Mouse (Mus musculus) limb, embryonic 12.5 days (tissue): ENCODE results near the gene Slc7a8. TPM values are rescaled to one million over a fixed set of nuclear protein-coding genes. Genes with fewer than 3 reads are reported as not detected.

Experiments used
- ATAC-seq: fragments of 200-750 bp; cut with Nextera tagmentation; 2 replicates; pipeline ENCODE4 v1.8.0; 2017; ENCODE audit warnings: low read depth, moderate TSS enrichment; ENCODE audit not compliant: insufficient number of reproducible peaks, insufficient read depth, low FRiP score, low TSS enrichment
- H3K27ac ChIP-seq: fragments of 300-500 bp; sonication (generic); 2 replicates; pipeline ENCODE4 v1.5.1; 2016; ENCODE audit warnings: mild to moderate bottlenecking, moderate library complexity
- H3K27me3 ChIP-seq: fragments of 300-500 bp; sonication (generic); 2 replicates; pipeline ENCODE4 v1.6.1; 2016; ENCODE audit warnings: mild to moderate bottlenecking, moderate library complexity
- H3K36me3 ChIP-seq: fragments of 300-500 bp; sonication (generic); 2 replicates; pipeline ENCODE4 v1.6.1; 2016; ENCODE audit warnings: mild to moderate bottlenecking, moderate library complexity
- H3K4me1 ChIP-seq: fragments of 300-500 bp; sonication (generic); replicated peaks from 2 replicates; pipeline ENCODE4 v1.6.1; 2016
- H3K4me2 ChIP-seq: fragments of 300-500 bp; sonication (generic); 2 replicates; pipeline ENCODE4 v1.6.1; 2016; ENCODE audit warnings: mild to moderate bottlenecking, moderate library complexity
- H3K4me3 ChIP-seq: fragments of 300-500 bp; sonication (generic); replicated peaks from 2 replicates; pipeline ENCODE4 v1.5.1; 2016; ENCODE audit warnings: mild to moderate bottlenecking
- H3K9ac ChIP-seq: fragments of 300-500 bp; sonication (generic); replicated peaks from 2 replicates; pipeline ENCODE4 v1.6.1; 2016; ENCODE audit warnings: mild to moderate bottlenecking, moderate library complexity
- H3K9me3 ChIP-seq: fragments of 300-500 bp; sonication (generic); 2 replicates; pipeline ENCODE4 v1.6.1; 2016; ENCODE audit warnings: mild to moderate bottlenecking, moderate library complexity
- WGBS: fragments of 180-500 bp; shearing (Covaris S2); methylation state at CpG from one replicate; pipeline ENCODE4 v1.1.7; 2016; 5-methylcytosine and 5-hydroxymethylcytosine counted together
- polyA plus RNA-seq: library from polyadenylated mRNA; unstranded; fragments of >200 nt; fragmentation: Nextera tagmentation; extraction: Ambion mirVana; gene quantifications from 2 replicates; pipeline ENCODE4 v1.2.1, GENCODE M21; 2016

The Slc7a8 gene
- polyA plus RNA-seq, 1 experiment from 2014 or later = 0.56 TPM

DNA sequence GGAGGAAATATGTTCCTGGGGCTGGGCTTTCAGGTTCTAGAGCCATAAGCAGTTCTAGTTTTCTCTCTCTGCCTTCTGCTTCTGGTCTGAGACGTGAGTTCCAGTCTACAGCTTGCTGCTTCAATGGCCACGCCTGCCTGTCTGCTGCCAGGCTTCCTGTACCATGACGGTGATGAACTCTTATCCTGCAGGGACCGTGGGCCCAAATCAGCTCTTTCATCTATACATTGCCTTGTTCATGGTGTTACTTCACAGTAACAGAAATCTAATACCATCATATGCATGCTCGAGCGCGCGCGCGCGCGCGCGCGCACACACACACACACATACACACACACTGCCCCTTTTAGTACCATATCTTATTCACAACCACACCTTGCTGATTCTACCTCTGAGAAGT, 15.0 kb upstream of the Slc7a8 start:
- H3K4me2 ChIP-seq = no peak overlapping the region
- no peaks in the 10 kb centered on the region for H3K9me3 ChIP-seq
- H3K36me3 ChIP-seq = no peaks in the 10 kb centered on the region
- H3K27me3 ChIP-seq = peaks cover 4% of the 10 kb centered on the region; the same call in 1 of the 2 replicates
- H3K9ac ChIP-seq = no peak overlapping the region
- ATAC-seq = no peak
- WGBS = 91% methylated on average over 15 of the region's 15 CpGs
- H3K4me3 ChIP-seq = no peak overlapping the region
- no peak overlapping the region for H3K27ac ChIP-seq
- no peaks in the 10 kb centered on the region for H3K4me1 ChIP-seq

DNA sequence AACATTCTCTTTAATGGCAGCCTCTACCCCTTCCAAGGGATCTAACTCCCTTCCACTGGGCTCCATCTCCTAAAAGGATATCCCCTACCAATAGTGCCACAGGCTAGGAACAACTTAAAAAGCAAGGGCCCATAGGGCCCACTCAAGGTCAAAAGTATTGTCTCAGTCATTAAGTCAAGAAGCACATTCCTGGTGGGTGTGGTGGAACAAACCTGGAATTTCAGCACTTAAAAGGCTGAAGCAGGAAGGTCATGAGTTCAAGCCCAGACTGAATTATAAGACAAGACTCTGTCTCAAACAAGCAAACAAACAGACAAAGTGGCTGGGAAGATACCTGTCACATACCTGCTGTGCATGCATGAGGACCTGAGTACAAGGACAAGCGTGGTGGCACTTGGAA, 14.2 kb upstream of the Slc7a8 start:
- no peaks in the 10 kb centered on the region for H3K4me1 ChIP-seq
- no peak overlapping the region for H3K27ac ChIP-seq
- no peak for ATAC-seq
- H3K36me3 ChIP-seq = no peaks in the 10 kb centered on the region
- H3K9ac ChIP-seq = no peak overlapping the region
- no peak overlapping the region for H3K4me3 ChIP-seq
- H3K27me3 ChIP-seq = peaks cover 4% of the 10 kb centered on the region; the same call in 1 of the 2 replicates
- H3K9me3 ChIP-seq = no peaks in the 10 kb centered on the region
- no peak overlapping the region for H3K4me2 ChIP-seq
- 75% methylated on average over 1 of the region's 1 CpGs for WGBS

DNA sequence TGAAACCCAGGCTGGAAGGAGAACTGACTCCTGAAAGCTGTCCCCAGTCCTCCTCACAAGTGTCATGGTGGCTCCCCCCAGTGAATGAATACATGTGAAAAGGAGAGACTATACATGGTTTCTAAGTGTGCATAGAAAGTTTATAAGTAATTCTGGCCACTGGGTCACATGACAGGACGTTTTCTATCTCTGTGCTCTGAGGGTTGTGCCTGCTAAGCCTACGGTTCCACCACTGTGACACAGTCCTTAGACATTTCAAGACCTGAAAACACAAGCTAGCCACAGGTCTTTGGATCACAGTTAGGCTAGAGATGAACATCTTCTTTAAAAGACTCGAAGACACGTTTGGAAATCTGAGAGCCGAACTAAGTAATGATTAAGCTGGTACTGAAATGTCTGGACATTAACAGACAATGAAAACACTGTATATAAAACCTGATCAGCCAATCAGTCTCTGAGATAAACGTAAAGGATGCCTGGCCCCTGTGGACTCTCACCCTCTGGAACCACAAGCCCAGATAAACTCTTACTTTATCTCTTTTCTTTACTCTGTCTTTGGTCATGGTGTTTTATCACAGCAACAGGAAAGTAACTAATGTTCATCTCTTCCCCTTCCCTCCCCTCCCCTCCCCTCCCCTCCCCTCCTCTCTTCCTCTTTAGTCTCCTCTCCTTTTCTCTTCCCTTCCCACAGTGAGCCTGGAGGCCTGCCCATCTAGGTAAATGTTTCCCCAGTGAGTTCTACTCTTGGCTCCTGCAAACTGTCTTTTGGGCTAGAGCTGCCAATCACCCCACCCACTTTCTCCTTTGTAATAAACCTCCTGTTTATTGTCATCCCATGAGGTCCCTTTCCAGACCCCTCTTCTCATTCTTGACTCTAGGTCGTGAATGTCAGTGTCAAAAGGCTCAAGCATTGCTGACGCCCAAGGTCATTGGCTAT, 12.4 kb upstream of the Slc7a8 start:
- Histone ChIP-seq H3K4me1 (no peaks in the 10 kb centered on the region), H3K27ac (no peak overlapping the region), H3K36me3 (no peaks in the 10 kb centered on the region), H3K27me3 (no peaks in the 10 kb centered on the region; the same call in 1 of the 2 replicates), H3K9me3 (no peaks in the 10 kb centered on the region), H3K4me3 (no peak overlapping the region), H3K4me2 (no peak overlapping the region), H3K9ac (no peak overlapping the region)
- no peak for ATAC-seq
- 79% methylated on average over 8 of the region's 8 CpGs for WGBS

DNA sequence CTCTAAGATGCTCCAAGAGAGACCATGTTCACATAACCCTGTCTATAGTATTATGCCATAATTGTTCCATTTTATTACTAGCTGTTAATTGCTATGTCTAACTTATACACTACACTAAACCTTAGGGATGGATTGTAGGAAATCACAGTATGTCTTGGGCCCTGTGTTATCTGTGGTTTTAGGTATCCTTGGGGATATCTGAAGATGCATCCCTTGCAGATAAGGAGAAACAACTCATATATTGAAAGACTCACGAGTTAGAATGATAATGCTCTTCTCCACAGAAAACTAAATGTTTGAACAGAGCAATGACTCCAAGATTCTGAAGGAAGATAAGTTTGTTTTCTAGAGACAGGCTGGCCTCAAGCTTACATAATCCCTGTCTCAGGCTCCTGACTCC, 11.6 kb upstream of the Slc7a8 start:
- 73% methylated on average over 1 of the region's 1 CpGs for WGBS
- no peaks in the 10 kb centered on the region for H3K4me1 ChIP-seq
- no peak overlapping the region for H3K4me2 ChIP-seq

DNA sequence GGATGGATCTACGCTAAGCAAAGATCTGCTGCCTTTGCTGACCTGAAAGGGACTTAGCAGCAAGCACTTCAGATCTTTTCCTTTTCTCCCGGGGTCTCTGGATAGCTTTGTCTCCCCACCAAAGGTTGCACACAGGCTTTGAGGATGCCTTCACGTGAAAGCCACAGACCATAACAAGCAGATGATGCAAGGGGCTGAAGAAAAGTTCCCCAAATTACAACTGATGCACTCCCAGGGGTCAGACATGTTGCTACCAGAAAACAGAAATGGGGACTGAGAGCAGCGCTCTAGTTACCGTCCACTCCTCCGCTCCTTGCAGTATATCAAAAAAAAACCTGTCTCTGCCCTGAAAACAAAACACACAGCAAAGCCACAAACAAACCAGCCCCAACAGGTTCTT, 10.4 kb upstream of the Slc7a8 start:
- ATAC-seq = no peak
- H3K27ac ChIP-seq = no peak overlapping the region
- 73% methylated on average over 6 of the region's 6 CpGs for WGBS

More for the DNA sequence above, 11.6 kb upstream of the Slc7a8 start:
- no peak for ATAC-seq
- Histone ChIP-seq H3K9me3 (no peaks in the 10 kb centered on the region), H3K27ac (no peak overlapping the region), H3K36me3 (no peaks in the 10 kb centered on the region), H3K9ac (no peak overlapping the region), H3K4me3 (no peak overlapping the region), H3K27me3 (no peaks in the 10 kb centered on the region; the same call in 1 of the 2 replicates)

DNA sequence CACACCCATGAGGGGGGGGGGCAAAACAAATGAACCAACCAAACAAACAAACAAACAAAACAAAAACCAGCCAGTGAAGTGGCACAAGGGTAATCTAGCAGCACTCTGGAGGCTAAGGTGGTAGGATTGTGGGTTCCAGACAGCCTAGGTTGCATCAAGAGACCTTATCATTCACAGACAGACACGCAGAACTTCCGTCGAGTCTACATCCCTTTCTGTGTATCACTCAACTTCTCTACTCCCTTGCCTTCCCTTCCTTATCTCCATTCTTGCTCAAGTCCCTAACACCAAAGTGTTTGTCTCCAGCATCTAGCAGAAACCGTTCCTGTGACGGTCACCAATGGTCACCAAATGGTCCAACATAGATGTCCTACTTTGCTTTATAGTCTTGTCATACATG, 6.5 kb upstream of the Slc7a8 start:
- no peak overlapping the region for H3K4me3 ChIP-seq
- H3K27ac ChIP-seq = no peak overlapping the region
- peaks cover 2% of the 10 kb centered on the region; the same call in 1 of the 2 replicates for H3K27me3 ChIP-seq
- H3K4me1 ChIP-seq = no peaks in the 10 kb centered on the region
- no peaks in the 10 kb centered on the region for H3K9me3 ChIP-seq
- WGBS = 95% methylated on average over 5 of the region's 5 CpGs
- no peak overlapping the region for H3K9ac ChIP-seq
- no peak for ATAC-seq
- H3K36me3 ChIP-seq = no peaks in the 10 kb centered on the region
- H3K4me2 ChIP-seq = no peak overlapping the region

More for the DNA sequence above, 10.4 kb upstream of the Slc7a8 start:
- Histone ChIP-seq H3K4me2 (no peak overlapping the region), H3K4me3 (no peak overlapping the region), H3K36me3 (no peaks in the 10 kb centered on the region), H3K27me3 (no peaks in the 10 kb centered on the region; the same call in 1 of the 2 replicates), H3K4me1 (no peaks in the 10 kb centered on the region), H3K9ac (no peak overlapping the region), H3K9me3 (no peaks in the 10 kb centered on the region)

DNA sequence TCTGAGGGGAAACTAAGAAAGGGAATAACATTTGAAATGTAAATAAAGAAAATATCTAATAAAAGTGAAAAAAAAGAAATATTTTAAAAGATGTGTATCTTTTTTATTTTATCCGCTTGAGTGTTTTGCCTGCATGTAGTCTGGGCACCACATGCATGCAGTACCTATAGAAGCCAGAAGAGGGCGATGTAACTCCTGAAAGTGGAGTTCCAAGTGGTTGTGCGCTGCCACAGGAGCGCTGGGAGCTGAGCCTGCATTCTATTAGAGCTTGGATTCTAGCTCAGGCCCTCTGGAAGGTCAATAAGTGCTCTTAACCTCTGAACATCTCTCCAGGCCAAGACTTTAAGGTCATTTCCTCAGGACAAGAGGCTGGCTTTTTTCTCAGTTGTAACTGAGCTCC, 5.5 kb upstream of the Slc7a8 start:
- Histone ChIP-seq H3K27me3 (peaks cover 7% of the 10 kb centered on the region; the same call in 1 of the 2 replicates), H3K36me3 (no peaks in the 10 kb centered on the region), H3K4me2 (no peak overlapping the region), H3K9me3 (no peaks in the 10 kb centered on the region), H3K9ac (no peak overlapping the region), H3K4me3 (no peak overlapping the region), H3K4me1 (no peaks in the 10 kb centered on the region), H3K27ac (no peak overlapping the region)
- 52% methylated on average over 4 of the region's 4 CpGs for WGBS
- ATAC-seq = no peak

DNA sequence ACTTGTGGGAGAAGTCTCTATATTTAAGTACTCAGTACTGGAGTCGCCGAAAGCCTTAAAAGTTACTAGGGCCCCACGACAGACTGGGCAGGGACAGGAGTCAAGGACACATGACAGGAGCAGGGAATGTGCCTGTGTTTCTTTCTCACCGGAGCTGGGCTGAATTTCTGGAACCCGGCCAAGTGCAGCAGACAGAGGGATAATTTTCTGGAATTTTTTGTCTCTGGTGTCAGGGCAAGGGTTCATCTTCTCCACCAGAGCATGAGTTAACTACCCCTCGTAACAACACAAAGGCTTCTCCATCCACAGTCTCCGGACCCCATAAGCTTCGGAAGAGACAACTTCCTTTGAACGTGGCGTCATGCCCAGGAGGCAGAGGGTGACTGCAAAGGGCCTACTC, 4.7 kb upstream of the Slc7a8 start:
- Histone ChIP-seq H3K4me1 (no peaks in the 10 kb centered on the region), H3K4me3 (no peak overlapping the region), H3K9ac (no peak overlapping the region), H3K4me2 (no peak overlapping the region), H3K27ac (no peak overlapping the region), H3K9me3 (no peaks in the 10 kb centered on the region), H3K36me3 (no peaks in the 10 kb centered on the region), H3K27me3 (peaks cover 14% of the 10 kb centered on the region; the same call in 1 of the 2 replicates)
- 73% methylated on average over 10 of the region's 10 CpGs for WGBS
- no peak for ATAC-seq

DNA sequence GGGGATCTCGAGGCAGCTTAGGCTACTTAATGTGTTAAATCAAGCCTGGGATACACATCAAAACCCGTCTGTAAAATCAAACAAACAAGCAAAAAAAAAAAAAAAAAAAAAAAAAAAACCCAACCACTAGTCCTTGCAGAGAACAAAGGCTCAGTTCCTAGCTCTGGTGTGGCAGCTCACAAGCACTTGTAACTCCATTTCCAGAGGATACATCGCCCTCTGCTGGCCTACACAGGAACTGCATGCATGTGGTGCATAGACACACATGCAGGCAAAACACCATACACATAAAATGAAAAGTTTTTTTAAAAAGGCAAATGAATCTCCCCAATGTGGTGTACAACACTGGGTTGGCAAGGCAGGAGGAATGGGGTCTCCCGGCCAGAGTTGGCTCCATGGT, 4.2 kb upstream of the Slc7a8 start:
- no peak overlapping the region for H3K27ac ChIP-seq
- H3K27me3 ChIP-seq = peaks cover 20% of the 10 kb centered on the region
- peaks cover 1% of the 10 kb centered on the region; the same call in 1 of the 2 replicates for H3K4me1 ChIP-seq
- no peak overlapping the region for H3K4me3 ChIP-seq
- H3K9ac ChIP-seq = no peak overlapping the region
- H3K4me2 ChIP-seq = no peak overlapping the region
- H3K9me3 ChIP-seq = no peaks in the 10 kb centered on the region
- WGBS = 57% methylated on average over 4 of the region's 4 CpGs
- no peaks in the 10 kb centered on the region for H3K36me3 ChIP-seq
- no peak for ATAC-seq

DNA sequence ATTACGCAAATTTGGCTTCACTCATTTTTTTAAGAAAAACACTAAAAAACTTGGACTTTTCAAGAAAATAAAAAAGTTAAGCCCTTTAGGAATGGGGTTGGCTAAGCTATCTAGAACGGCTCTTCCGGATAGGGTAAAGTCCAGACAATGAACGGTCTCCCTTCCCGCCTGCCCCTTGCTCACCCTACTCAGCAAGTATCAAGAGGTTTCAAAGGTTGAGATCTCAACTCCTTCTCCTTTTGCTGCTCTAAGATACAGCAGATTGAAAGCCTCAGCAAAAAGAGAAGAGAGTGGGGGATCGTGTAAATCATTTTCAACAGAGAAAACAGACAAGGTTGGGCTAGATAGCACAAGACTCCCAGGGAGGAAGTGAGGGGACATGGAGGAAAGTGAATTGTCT, 1.2 kb upstream of the Slc7a8 start:
- WGBS = 88% methylated on average over 6 of the region's 6 CpGs

DNA sequence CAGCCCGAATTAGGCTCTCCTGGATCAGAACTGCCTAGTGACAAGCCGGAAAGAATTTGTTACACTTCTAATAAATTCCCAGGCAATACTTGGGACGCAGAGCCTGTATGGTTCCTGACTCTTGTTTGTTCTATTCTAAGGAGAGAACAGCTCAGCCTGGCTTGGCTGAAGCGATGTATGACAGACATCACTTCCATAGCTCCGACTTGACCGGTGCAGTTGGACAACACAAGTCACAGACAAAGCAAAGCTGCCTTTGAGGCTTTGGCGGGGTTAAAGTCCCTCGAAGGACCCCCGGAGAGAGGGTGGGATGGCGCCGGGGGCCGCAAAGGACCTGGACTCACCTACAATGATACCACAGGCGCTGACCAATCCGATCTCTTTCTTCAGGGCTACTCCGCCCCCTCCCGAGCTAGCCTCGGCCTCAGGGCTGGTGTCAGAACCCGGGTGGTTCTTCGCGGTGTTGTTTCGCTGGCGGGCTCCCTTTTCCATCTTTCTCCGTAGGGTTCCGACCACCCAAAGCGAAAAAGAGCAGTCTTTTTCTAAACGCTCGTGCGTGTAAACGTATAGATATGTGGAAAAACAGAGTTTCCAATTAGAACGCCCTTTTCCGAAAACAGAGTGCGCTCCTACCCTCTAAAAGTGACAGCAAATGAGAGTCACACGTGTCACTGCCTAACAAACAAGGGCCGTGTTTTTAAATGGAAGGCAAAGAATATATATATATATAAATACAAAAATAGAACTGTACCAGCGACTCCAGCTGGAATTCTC, 723 bp downstream of the Slc7a8 start:
- peak overlapping the region; percentile 58 for H3K4me2 ChIP-seq
- H3K4me3 ChIP-seq = peak overlapping the region; percentile 36
- H3K9me3 ChIP-seq = no peaks in the 10 kb centered on the region
- H3K27ac ChIP-seq = no peak overlapping the region
- ATAC-seq = no peak
- H3K27me3 ChIP-seq = peaks cover 40% of the 10 kb centered on the region
- H3K4me1 ChIP-seq = peaks cover 7% of the 10 kb centered on the region
- peak overlapping the region; percentile 40; the same call in 1 of the 2 replicates for H3K9ac ChIP-seq
- 4% methylated on average over 35 of the region's 35 CpGs for WGBS
- no peaks in the 10 kb centered on the region for H3K36me3 ChIP-seq

More for the DNA sequence above, 1.2 kb upstream of the Slc7a8 start:
- peaks cover 40% of the 10 kb centered on the region for H3K27me3 ChIP-seq
- no peak overlapping the region for H3K27ac ChIP-seq
- no peak for ATAC-seq
- no peak overlapping the region for H3K9ac ChIP-seq
- H3K4me1 ChIP-seq = peaks cover 7% of the 10 kb centered on the region
- no peak overlapping the region for H3K4me2 ChIP-seq
- H3K36me3 ChIP-seq = no peaks in the 10 kb centered on the region
- no peak overlapping the region for H3K4me3 ChIP-seq
- no peaks in the 10 kb centered on the region for H3K9me3 ChIP-seq
